Mouse (Mus musculus): ENCODE data around the gene Phlda1.

DNA sequence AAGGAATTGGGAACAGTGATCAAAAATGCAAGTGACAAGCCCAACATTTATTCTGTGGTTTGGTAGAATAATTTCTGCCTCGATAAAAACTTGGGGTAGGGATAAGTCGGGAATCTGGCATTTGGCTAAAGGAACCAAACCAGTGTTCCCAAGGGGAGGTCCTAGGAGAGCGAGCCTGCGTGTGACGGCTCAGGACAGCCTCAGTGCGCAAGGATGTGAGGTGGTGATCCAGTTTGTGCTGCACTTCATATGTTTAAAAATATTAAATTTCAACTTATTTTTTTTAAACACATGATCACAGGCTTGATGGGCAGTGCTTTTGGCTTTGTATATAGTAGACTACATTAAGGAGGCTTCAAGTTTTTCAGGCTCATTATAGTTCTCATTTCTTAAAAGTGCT lies 6.2 kb upstream of the Phlda1 start:
- TF ChIP-seq GATA1 (IDR thresholded peaks at IDR 0.05; ENCODE audit: borderline replicate concordance, low read length) (no peak), FLI1 (IDR thresholded peaks at IDR 0.05; ENCODE audit: low read length) (no peak)
